19 mouse cellular contexts compared by ENCODE assay signal in genomic region chr11:112303091-112303490, GRCm38 (mm10).
"Had no signal": no experiment of that assay in that cellular context is flagged by ENCODE, and none has a peak within 500 bp of the region (broad histone marks: within the 10 kb centered on the region; RNA-seq: fewer than 3 reads in every experiment).

No protein-coding gene starts in this region.

- DNase-seq: cerebellum, adult 9-10 months; cerebellum, adult 9-11 months; cerebellum, postnatal 10 days; cerebellum, postnatal 14 days; cerebellum, postnatal 25 days; cerebellum, postnatal 36 days; embryo, embryonic 11 days; forebrain, postnatal 0 days; gastrocnemius, adult 2 months; gastrocnemius, postnatal 10 days; gastrocnemius, postnatal 25 days; gastrocnemius, postnatal 36 days; heart, adult 11 months; heart, adult 18-20 months; heart, adult 2 months had no signal

- ATAC-seq: forebrain, embryonic 13.5 days; forebrain, embryonic 14.5 days; forebrain, embryonic 15.5 days; forebrain, embryonic 16.5 days; forebrain, postnatal 0 days had no signal
